Mouse (Mus musculus): ENCODE measurements around the gene Ap3b1.

DNA sequence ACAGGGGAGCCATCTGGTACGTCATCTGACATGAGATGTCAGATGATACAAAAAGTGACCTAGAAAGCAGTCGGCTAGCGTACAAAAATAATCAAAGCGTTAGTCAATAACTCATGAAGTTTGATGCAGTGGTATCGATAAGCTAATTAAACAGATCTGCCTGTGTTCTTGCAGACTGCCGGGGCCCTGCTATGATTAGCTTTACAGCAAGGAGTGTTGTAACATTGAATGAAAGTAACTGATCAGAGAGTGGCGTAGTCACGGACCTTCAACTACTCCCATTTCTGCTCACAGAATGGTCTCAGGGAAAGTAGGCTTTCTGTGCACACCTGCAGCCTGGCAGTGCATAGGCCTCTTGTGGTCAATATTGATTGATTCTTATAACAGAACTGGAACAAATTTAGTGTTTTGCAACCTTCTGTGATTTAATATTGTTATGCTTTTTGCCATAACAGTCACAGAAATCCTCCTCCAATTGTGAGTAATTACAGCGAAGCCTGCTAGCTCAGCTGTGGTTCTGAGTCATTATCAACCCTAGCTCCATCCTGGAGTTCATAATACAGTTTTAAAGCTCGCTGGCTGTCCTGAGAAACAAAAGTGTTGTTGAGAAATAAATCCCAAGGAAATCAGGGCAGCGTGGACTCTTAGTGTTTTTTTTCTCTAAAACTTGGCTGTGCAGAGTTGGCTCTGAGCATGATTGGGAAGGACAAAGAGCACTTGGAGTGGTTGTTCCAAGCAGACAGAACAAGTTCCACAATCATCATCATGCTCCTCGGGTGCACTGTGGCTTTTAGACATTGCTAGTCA is 40.0 kb downstream of the Ap3b1 start:
- no peak for TF ChIP-seq POLR2A (IDR thresholded peaks at IDR 0.05; ENCODE audit: borderline replicate concordance, extremely low read depth, insufficient read depth, insufficient read length, poor library complexity, severe bottlenecking)
- no peak for TF ChIP-seq CTCF (IDR thresholded peaks at IDR 0.05; ENCODE audit: borderline replicate concordance, extremely low read depth, insufficient read depth, insufficient read length)
